Mouse (Mus musculus): Measurements from ENCODE around the gene Tbc1d24.

DNA sequence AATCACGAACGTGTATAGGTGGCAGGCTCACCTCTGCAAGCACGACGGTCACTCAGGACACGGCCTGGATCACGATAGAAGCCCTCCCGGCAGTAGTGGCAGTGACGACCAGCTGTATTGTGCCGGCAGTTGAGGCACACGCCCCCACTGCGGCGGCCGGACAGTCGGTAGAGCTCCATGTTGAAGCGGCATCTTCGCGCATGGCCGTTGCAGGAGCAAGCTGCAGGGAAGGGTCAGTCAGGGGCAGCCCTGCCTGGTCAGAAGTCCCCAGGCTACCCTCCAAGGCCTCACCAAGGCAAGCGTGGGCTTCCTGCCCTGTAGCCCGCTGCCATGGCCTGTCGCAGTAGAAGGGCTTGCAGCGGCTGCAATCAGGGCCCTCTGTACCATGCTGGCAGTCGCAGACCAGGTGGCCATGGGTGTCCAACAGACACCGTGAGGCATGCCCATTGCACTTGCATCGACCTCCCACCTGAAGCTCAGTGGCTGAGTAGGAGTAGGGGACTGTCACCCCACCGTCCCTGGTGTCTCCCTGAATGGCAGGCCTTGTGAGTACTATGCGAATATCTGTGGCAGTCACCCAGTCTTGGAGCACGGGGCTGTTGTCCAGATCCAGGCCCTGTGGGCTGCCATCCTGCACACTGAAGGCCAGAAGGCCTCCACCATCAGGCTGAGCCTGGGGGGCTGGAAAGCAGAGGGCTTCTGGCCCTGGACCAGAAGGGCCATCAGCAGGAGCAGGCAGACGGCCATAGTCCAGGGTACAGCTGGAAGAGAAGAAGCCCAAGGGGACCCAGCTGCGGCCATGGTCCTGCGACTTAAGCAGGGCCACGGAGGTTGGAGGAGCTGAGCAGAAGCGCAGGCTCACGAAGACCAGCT is 2.6 kb upstream of the Tbc1d24 start:
- no peak for TF ChIP-seq CTCF (IDR thresholded peaks at IDR 0.05; ENCODE audit: control insufficient read depth, insufficient read depth, low read length)
- no peak for TF ChIP-seq POLR2A (IDR thresholded peaks at IDR 0.05; ENCODE audit: borderline replicate concordance, control insufficient read depth, low read depth, low read length)
